Mouse (Mus musculus) layer of hippocampus, postnatal 10 days (tissue): ENCODE results near the gene Atg7. TPM values are rescaled to one million over a fixed set of nuclear protein-coding genes. Genes with fewer than 3 reads are reported as not detected.
A peak's percentile ranks its signal among the peaks of the same experiment; 100 is the strongest.

Source experiments
- DNase-seq, 2 experiments: peaks; one replicate each; pipeline ENCODE4 v3.0.0; 2021; ENCODE audit warnings: low spot score in 2 of 2
- total RNA-seq, 2 experiments: library from RNA; stranded (reverse); gene quantifications; 2 replicates each; pipeline ENCODE4 v1.2.3; 2021

The Atg7 gene
- total RNA-seq, 2 experiments from 2014 or later: 23.7 to 28.4 TPM

DNA sequence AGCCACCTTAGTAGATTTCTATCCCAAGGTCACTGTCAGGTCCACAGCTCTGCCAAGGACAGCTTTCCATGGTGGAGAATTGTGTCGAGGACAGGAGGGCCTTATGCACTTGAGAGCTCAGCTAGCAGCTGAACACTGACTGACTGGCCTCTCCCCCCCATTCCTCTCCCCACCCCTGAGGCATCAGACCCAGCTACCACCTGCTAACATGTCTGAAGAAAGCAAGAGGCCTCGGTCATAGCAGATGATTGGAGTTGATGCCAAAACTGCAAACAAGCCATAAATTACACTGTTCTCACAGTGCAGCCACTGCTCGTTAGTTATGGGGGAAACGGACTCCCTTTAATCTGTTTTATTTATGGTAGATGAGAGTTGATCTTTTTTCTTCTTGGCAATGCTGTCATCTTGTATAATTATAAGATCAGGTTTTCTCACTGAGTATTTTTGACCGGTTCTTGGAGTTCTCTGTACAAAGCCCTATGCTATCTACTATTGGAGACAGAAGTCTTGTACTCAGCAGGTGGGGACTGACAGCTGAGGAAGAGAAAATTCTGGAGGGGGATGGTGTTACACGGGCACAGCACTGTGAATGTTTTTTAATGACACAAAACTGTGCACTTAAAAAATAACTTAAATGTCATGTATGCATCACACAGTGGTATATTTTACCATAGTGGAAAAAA, 171.4 kb downstream of the Atg7 start:
- peak in 1 of 2 experiments; percentile 8 for DNase-seq

DNA sequence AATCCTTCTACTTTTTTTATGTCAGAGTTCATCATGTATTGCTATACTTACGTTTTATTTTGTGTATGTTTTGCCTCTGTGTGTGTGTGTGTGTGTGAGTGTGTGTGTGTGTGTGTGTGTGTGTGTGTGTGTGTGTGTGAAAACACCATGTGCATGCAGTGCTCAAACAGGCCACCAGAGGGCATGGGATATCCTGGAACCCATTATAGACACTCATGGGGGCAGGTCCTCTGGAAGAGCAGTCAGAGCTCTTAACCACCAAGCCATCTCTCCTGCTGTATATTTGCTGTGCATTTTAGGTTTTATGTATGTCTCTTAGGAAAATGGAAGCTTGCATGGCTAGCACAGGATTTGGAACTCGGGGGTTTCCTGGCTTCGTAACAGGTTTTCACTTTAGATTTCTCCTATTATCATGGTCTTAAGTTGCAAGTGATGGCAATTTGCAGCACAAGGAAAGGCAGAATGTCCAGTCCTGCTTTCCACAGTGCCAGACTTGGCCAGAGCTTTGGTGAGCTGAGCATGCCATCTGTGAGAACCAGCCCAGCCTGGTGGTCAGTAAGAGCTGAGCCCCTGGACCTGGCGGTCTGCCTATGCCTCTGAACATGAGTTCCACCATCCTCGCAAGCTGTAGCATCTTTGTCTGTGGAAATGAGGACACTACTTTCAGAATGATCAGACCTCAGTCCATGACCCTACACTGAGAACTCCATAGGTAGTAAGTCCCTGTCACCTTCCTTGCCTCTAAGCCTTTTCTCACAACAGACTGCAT, 172.2 kb downstream of the Atg7 start:
- peak; percentile 31 to 49 for DNase-seq

DNA sequence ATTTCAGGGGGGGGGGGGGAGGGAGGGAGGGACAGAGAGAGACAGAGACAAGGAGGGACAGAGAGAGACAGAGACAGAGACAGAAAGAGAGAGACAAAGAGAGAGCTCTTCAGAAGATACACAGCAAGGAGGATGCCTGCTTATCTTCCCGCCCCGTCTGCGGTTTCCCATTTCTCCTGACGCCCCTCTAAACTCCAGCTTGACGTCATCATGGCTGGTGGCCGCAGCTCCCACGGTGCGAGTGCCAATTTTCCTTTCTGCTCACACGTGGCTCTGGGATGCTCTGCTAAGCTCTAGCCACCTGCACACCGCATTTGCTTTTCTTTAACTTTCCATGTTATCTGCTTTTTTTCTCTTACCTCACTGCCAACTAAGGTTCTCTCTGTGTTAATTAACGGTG, 175.1 kb downstream of the Atg7 start:
- DNase-seq: no peak

GRCm38 (mm10) chr6:114818471-114818870, 175.6 kb downstream of the Atg7 start:
- DNase-seq: no peak

GRCm38 (mm10) chr6:114819971-114820481, 177.1 kb downstream of the Atg7 start:
- DNase-seq: no peak

- DNase-seq: no peak
Measured at GRCm38 (mm10) chr6:114821646-114822045, 178.7 kb downstream of the Atg7 start.

DNA sequence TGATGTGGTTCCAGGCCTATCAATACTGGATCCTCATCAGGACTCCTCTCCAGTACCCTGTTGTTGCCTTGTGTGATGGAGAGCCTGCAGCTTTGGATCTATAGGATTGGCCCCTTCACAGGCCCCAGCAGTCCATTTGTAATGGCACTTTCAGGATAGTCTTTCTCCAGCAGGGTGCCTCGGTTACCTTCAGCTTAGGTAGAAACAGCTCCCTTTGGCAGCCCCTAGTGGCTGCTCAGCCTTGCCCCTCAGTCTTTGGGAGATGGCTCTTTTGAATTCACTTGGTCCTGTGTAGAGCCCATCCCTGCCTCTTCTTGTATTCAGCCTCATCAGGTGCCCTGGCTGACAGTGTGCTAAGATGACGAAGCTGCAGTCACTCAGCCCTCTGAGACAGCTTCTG, 184.0 kb downstream of the Atg7 start:
- no peak for DNase-seq

- DNase-seq: no peak
Measured at GRCm38 (mm10) chr6:114829660-114830438, 187.0 kb downstream of the Atg7 start.

DNA sequence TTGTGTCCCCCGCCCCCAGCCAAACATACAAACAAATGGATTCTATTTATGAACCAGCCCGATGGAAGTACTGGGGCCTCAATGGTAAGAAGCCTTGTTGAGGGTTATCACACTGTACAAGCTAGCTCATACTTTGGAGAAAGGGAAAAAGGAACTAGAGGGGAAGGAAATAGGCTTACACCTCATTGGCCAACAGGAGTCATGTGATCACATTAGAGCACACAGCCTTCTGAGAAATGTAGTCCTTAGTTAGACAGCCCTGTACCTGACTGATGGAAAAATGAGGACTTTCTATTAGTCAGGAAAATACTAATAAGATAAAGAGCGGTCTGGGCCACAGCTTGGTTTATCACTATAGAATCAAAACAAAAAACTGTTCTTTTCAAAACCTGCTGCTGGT, 188.9 kb downstream of the Atg7 start:
- no peak for DNase-seq

DNA sequence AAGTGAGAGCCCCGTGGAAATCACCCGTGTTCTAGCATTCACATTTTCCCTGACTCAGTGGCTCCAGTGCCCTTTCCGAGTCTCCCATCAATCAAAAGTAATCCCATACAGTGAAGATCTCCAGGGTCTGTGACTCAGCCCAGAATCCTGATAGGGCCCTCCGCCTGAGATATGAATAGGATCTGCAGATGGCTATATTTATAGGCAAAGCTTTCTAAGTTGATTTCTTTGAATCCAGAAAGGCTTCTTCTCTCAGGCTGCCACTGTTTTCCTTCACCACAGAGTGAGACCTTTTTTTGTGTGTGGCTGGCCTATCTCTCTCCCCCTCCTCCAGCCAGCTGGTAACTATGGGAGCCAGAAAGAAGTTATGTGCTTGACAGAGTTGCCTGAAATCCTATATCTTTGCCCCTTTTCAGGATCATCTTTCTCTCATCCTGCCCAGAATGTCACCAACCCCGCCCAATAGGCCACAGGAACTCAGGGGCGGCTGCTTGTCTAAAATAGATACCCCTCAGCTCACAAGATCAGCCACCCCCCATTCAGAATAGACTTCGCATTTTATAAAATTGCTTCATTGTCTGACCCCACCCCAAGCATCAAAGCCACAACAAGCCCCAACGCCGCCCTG, 190.3 kb downstream of the Atg7 start:
- no peak for DNase-seq

- DNase-seq: no peak
Measured at GRCm38 (mm10) chr6:114833791-114834346, 191.0 kb downstream of the Atg7 start.

DNA sequence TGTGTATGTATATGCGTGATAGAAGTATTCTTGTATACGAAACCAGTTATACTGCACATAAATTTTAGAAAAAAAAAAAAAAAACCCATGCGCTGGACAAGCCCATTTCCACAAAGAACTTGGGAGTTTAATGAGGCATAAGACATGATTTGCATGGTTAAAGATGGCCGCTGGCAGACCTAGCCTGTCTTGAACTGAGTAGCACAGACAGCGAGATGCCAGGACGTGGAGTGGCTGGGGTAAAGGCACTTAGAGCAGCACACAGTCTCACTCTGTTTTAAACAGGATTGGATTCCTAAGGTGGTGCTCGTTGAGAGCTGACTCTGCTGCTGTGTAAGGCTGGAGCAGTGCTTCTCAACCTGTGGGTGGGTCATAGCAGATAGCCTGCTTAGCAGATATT, 192.4 kb downstream of the Atg7 start:
- DNase-seq: no peak

DNA sequence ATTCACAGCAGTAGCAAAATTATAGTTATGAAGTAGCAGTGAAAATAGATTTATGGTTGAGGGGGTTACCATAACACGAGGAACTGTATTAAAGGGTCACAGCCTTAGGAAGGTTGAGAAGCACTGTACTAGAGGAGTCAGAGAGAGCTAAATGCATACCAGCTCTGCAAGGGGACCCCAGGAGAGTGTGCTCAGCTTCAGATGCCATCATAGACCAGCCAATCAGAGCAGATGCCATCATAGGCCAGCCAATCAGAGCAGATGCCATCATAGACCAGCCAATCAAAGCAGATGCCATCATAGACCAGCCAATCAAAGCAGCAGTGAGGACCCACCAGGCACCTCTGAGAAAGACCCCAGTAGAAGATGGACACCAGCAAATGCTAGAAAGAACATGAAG, 192.9 kb downstream of the Atg7 start:
- DNase-seq: no peak

GRCm38 (mm10) chr6:114836433-114836832, 193.5 kb downstream of the Atg7 start:
- no peak for DNase-seq

DNA sequence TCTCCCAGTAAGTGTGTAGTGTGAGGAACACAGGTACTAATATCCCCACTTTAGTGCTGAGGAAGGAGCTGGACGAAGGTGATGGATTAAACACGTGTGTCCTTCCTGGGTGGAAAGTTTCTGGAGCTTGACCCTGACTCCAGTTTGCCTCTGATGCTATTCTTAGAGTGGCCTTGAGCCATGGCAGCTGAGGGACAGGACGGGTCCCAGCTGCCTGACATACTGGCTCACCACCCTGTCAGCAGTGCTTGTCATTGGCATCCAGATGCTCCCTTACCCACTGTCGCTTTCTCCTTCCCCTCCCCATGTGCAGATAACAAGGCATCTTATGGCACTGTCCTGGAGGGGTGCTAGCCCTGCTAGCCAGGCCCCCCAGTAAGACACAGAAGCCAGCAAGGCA, 196.0 kb downstream of the Atg7 start:
- no peak for DNase-seq

DNA sequence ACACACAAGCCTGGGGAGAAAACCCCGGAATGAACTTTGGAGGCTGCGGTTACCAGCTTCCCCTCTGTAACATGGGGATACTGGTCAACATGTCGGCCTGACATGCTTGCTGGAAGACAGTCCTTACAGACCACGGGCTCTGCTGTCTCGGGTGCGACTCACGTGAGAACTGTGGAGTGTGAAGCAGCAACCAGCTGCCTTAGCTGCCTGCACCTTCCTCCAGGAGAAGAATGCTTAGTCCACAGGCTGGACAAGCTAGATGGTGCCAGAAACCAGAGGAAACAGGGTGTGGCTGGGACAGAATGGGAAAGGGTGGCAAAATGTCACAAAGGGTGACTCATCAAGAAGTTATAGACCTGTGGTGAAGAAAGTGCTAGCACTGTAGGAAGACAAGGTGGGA, 197.1 kb downstream of the Atg7 start:
- no peak for DNase-seq

DNA sequence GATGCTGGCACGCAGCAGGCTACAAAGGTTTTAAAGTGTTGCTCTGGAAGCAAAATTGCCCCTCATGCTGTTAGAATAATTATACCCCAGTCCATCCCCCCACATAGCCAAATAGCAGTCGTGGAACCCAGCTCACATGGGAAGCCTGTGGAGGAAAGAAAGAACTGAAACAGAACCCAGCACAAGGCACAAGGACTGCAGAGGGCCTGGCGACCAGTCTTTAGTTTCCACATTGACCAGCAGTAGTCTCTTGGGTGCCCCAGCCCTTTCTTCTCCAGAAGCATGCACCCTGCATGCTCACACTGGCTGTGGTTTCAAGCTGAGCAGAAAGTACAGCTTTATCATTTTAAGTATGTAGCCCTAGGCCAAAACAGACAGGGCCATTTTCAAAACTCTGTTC, 199.2 kb downstream of the Atg7 start:
- DNase-seq: no peak

- DNase-seq: no peak
Measured at GRCm38 (mm10) chr6:114842863-114843262, 200.0 kb downstream of the Atg7 start.

GRCm38 (mm10) chr6:114846153-114846772, 203.4 kb downstream of the Atg7 start:
- DNase-seq: no peak

GRCm38 (mm10) chr6:114847582-114848174, 204.8 kb downstream of the Atg7 start:
- DNase-seq: no peak
